Mouse (Mus musculus) neural tube, embryonic 11.5 days (tissue): ENCODE data around the gene Gm1123. TPM values are rescaled to one million over a fixed set of nuclear protein-coding genes. Genes with fewer than 3 reads are reported as not detected.

Experiments
- ATAC-seq: fragments of 200-750 bp; cut with Nextera tagmentation; 2 replicates; pipeline ENCODE4 v1.8.0; 2017; ENCODE audit warnings: moderate number of reproducible peaks, mild to moderate bottlenecking, moderate TSS enrichment, moderate library complexity; ENCODE audit not compliant: insufficient read depth, low FRiP score, low TSS enrichment
- DNase-seq: peaks from one replicate; pipeline ENCODE4 v3.0.0-alpha.2; 2015; ENCODE audit warnings: low spot score
- H3K27ac ChIP-seq: fragments of 300-500 bp; sonication (generic); 2 replicates; pipeline ENCODE4 v1.5.1; 2014; ENCODE audit warnings: low read depth, mild to moderate bottlenecking, low read length
- H3K27me3 ChIP-seq: fragments of 300-500 bp; sonication (generic); 2 replicates; pipeline ENCODE4 v1.6.1; 2014; ENCODE audit warnings: mild to moderate bottlenecking, low read length, mixed read lengths; ENCODE audit not compliant: control insufficient read depth, insufficient read depth
- H3K36me3 ChIP-seq: fragments of 300-500 bp; sonication (generic); 2 replicates; pipeline ENCODE4 v1.6.1; 2014; ENCODE audit warnings: mild to moderate bottlenecking, low read length, moderate library complexity, mixed read lengths; ENCODE audit not compliant: control insufficient read depth, insufficient read depth
- H3K4me1 ChIP-seq: fragments of 300-500 bp; sonication (generic); 2 replicates; pipeline ENCODE4 v1.6.1; 2014; ENCODE audit warnings: low read length, mixed read lengths; ENCODE audit not compliant: control insufficient read depth, insufficient read depth
- H3K4me2 ChIP-seq: fragments of 300-500 bp; sonication (generic); 2 replicates; pipeline ENCODE4 v1.6.1; 2014; ENCODE audit warnings: low read depth, mild to moderate bottlenecking, moderate library complexity
- H3K4me3 ChIP-seq: fragments of 300-500 bp; sonication (generic); 2 replicates; pipeline ENCODE4 v1.5.1; 2014; ENCODE audit warnings: low read depth, low read length
- H3K9ac ChIP-seq: fragments of 300-500 bp; sonication (generic); 2 replicates; pipeline ENCODE4 v1.6.1; 2014; ENCODE audit warnings: mild to moderate bottlenecking, low read length
- H3K9me3 ChIP-seq: fragments of 300-500 bp; sonication (generic); 2 replicates; pipeline ENCODE4 v1.6.1; 2016; ENCODE audit warnings: low read length; ENCODE audit not compliant: control insufficient read depth
- WGBS: fragments of 180-500 bp; shearing (Covaris S2); extraction: QIAGEN DNeasy Blood & Tissue Kit; methylation state at CpG from one replicate; pipeline ENCODE4 v1.1.7; 2014; 5-methylcytosine and 5-hydroxymethylcytosine counted together
- polyA plus RNA-seq: library from polyadenylated mRNA; unstranded; fragments of >200 nt; fragmentation: Nextera tagmentation; extraction: Ambion mirVana; gene quantifications from 2 replicates; pipeline ENCODE4 v1.2.1, GENCODE M21; 2014

Gm1123 gene
- polyA plus RNA-seq, 1 experiment from 2014 or later = not detected

DNA sequence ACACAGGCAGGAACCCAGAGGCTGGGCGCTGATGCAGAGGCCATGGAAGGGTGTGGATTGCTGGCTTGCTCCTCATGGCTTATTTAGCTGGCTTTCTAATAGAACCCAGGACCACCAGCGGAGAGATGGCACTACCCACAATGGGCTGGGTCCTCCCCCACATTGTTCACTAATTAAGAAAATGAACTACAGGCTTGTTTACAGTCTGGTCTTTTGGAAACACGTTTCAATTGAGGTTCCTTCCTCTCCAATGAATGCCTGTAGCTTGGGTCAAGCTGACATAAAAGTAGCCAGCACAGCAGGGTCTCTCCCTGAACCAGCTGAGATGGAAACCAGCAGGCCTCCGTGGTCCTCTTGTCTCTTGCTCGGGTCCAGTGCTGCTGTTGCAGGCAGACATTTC, 14.3 kb downstream of the Gm1123 start:
- Histone ChIP-seq H3K9me3 (no peaks in the 10 kb centered on the region), H3K36me3 (no peaks in the 10 kb centered on the region), H3K9ac (no peak overlapping the region), H3K4me2 (no peak overlapping the region), H3K4me3 (no peak overlapping the region), H3K4me1 (no peaks in the 10 kb centered on the region), H3K27ac (no peak overlapping the region), H3K27me3 (no peaks in the 10 kb centered on the region)
- DNase-seq (no peak), ATAC-seq (no peak)
- WGBS = 22% methylated on average over 5 of the region's 5 CpGs

- Histone ChIP-seq H3K27ac (no peak overlapping the region), H3K4me2 (no peak overlapping the region), H3K36me3 (no peaks in the 10 kb centered on the region), H3K27me3 (no peaks in the 10 kb centered on the region), H3K9ac (no peak overlapping the region), H3K9me3 (no peaks in the 10 kb centered on the region), H3K4me3 (no peak overlapping the region), H3K4me1 (no peaks in the 10 kb centered on the region)
- no peak for DNase-seq
- ATAC-seq = no peak
- WGBS = 85% methylated on average over 6 of the region's 6 CpGs
Measured at GRCm38 (mm10) chr9:99017679-99018078, 17.8 kb downstream of the Gm1123 start.

DNA sequence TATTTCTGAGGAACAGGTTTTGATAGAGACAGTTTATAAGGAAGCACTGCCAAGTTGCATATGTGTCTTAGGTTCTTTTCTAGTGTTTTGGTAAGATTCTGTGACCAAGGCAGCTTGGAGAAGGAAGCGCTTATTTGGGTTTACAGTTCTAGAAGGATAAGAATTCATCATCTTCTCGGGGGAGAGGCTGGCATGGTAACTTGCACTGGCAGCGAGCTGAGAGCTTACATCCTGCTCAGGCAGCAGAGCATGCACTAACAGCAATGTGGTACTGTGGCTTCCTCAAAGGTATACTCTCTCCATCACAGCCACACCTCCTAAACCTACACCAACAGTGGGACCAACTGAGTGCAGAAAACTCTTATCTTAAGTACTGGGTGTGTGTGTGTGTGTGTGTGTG, 18.8 kb downstream of the Gm1123 start:
- no peak overlapping the region for H3K9ac ChIP-seq
- no peaks in the 10 kb centered on the region for H3K27me3 ChIP-seq
- no peaks in the 10 kb centered on the region for H3K36me3 ChIP-seq
- no peak overlapping the region for H3K4me2 ChIP-seq
- 81% methylated on average over 3 of the region's 3 CpGs for WGBS
- no peaks in the 10 kb centered on the region for H3K9me3 ChIP-seq
- DNase-seq (no peak), ATAC-seq (no peak)
- H3K27ac ChIP-seq = no peak overlapping the region
- no peak overlapping the region for H3K4me3 ChIP-seq
- H3K4me1 ChIP-seq = no peaks in the 10 kb centered on the region

GRCm38 (mm10) chr9:99016301-99016700, 19.2 kb downstream of the Gm1123 start:
- no peak overlapping the region for H3K4me3 ChIP-seq
- no peaks in the 10 kb centered on the region for H3K36me3 ChIP-seq
- no peak overlapping the region for H3K27ac ChIP-seq
- WGBS = 71% methylated on average over 3 of the region's 3 CpGs
- ATAC-seq (no peak), DNase-seq (no peak)
- H3K9ac ChIP-seq = no peak overlapping the region
- no peak overlapping the region for H3K4me2 ChIP-seq
- H3K4me1 ChIP-seq = no peaks in the 10 kb centered on the region
- H3K27me3 ChIP-seq = no peaks in the 10 kb centered on the region
- H3K9me3 ChIP-seq = no peaks in the 10 kb centered on the region

GRCm38 (mm10) chr9:99009898-99010199, 25.7 kb downstream of the Gm1123 start:
- DNase-seq (no peak), ATAC-seq (no peak)
- Histone ChIP-seq H3K4me3 (no peak overlapping the region), H3K9me3 (no peaks in the 10 kb centered on the region), H3K9ac (no peak overlapping the region), H3K4me2 (no peak overlapping the region), H3K4me1 (no peaks in the 10 kb centered on the region), H3K36me3 (no peaks in the 10 kb centered on the region), H3K27me3 (no peaks in the 10 kb centered on the region), H3K27ac (no peak overlapping the region)
- whole genome bisulfite sequencing = 92% methylated on average over 3 of the region's 3 CpGs

DNA sequence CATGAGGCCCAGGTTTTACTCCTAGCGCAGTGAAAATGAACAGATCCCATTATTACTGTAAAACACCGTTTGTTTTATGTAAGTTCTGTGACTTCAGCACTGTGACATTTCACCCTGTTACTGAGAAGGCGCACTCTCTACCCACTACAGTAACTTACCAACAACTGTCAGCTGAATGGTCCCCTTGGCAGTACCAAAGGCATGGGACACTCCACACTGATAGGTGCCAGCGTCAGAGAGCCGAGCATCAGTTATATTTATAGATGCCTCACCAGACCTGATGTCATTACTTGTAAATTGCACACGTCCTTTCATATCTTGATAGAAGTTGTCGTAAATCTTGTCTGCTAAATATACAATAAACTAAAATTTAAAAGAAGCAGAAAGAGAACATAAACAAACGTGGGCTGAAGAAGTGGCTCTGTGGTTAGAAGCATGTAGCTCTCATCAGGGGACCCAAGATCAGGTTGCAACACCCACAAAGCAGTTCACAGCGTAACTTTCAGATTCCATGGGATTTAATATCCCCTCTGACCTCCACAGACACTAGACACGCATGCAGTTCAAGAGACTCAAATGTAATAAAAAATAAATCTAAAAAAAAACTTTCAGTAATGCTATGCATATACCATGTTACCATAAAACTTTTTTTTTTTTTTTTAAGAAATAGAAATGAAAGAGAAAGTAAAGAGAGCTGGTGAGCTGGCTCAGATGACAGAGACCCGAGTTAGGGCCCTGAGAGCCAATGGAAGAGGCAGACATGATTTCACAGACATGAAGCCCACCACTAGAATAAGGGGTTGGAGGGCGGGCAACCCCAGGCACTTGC, 26.2 kb downstream of the Gm1123 start:
- no peaks in the 10 kb centered on the region for H3K9me3 ChIP-seq
- H3K9ac ChIP-seq = no peak overlapping the region
- H3K27me3 ChIP-seq = no peaks in the 10 kb centered on the region
- 79% methylated on average over 12 of the region's 12 CpGs for WGBS
- H3K4me1 ChIP-seq = no peaks in the 10 kb centered on the region
- DNase-seq (no peak), ATAC-seq (no peak)
- H3K36me3 ChIP-seq = no peaks in the 10 kb centered on the region
- H3K4me2 ChIP-seq = no peak overlapping the region
- no peak overlapping the region for H3K4me3 ChIP-seq
- no peak overlapping the region for H3K27ac ChIP-seq

GRCm38 (mm10) chr9:99001326-99001725, 34.2 kb downstream of the Gm1123 start:
- no peaks in the 10 kb centered on the region for H3K4me1 ChIP-seq
- H3K4me2 ChIP-seq = no peak overlapping the region
- 94% methylated on average over 6 of the region's 6 CpGs for WGBS
- H3K4me3 ChIP-seq = no peak overlapping the region
- no peaks in the 10 kb centered on the region for H3K27me3 ChIP-seq
- DNase-seq (no peak), ATAC-seq (no peak)
- peaks cover 2% of the 10 kb centered on the region; the same call in 1 of the 2 replicates for H3K36me3 ChIP-seq
- H3K9me3 ChIP-seq = no peaks in the 10 kb centered on the region
- no peak overlapping the region for H3K9ac ChIP-seq
- no peak overlapping the region for H3K27ac ChIP-seq

GRCm38 (mm10) chr9:98999881-99000339, 35.6 kb downstream of the Gm1123 start:
- Histone ChIP-seq H3K4me1 (no peaks in the 10 kb centered on the region), H3K27ac (no peak overlapping the region), H3K4me2 (no peak overlapping the region), H3K4me3 (no peak overlapping the region), H3K27me3 (no peaks in the 10 kb centered on the region), H3K9me3 (no peaks in the 10 kb centered on the region), H3K9ac (no peak overlapping the region), H3K36me3 (peaks cover 2% of the 10 kb centered on the region; the same call in 1 of the 2 replicates)
- ATAC-seq = no peak
- no peak for DNase-seq
- 85% methylated on average over 9 of the region's 9 CpGs for WGBS

DNA sequence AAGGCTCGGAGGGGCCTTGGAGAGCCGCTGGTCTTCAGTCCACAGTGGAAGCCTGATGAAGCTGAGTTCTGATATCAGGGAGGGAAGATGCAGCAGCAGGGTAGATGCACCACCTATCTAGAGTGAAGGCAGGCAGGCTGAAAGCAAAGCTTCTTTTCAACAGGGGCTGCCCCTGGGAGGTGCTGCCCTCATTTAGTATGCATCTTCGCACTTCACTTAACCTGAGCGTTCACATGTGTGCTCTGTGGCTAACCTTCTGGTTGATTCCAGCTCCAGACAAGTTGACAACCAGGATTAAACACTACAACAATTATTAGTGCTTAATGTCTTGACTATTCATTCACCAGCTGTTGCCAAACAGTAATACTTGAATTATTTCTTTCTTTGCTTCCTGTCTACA, 41.4 kb downstream of the Gm1123 start:
- Histone ChIP-seq H3K4me1 (no peaks in the 10 kb centered on the region), H3K36me3 (peaks cover 2% of the 10 kb centered on the region; the same call in 1 of the 2 replicates), H3K27me3 (no peaks in the 10 kb centered on the region), H3K27ac (no peak overlapping the region), H3K9me3 (no peaks in the 10 kb centered on the region), H3K9ac (no peak overlapping the region), H3K4me2 (no peak overlapping the region), H3K4me3 (no peak overlapping the region)
- no peak for DNase-seq
- WGBS = 87% methylated on average over 4 of the region's 4 CpGs
- no peak for ATAC-seq
